Mouse (Mus musculus): ENCODE data around the gene Chst2. TPM values are rescaled to one million over a fixed set of nuclear protein-coding genes. Genes with fewer than 3 reads are reported as not detected.

The Chst2 gene
- polyA plus RNA-seq, 1 experiment from 2014 or later = 9.8 TPM

DNA sequence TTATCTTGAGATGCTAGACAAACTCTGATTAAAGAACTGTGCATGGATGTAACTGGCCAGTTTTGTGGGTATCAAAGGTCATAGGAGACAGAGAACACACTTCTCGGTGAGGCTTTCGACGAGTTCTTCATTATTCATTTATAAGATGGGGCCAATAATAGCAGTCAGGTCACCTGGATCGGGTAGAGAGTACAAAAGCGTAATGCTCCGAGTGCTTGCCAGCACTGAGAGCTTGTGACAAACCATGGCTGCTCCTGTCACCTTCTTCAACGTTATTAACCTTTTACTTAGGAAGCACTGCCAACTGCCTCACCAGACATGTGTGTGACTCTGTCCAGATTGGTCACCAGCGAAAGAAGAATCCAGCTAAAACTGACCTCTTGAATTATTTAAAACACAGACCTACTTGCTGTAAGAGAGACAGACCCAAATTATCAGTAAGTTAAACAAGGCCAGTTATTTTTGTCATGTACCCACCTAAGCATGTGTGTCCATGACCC, 18.6 kb downstream of the Chst2 start:
- no peak overlapping the region for H3K27ac ChIP-seq (ENCODE audit: low read depth, low read length)
- no peaks in the 10 kb centered on the region for H3K9me3 ChIP-seq (ENCODE audit: control insufficient read depth, low read length)
- no peak overlapping the region for H3K4me3 ChIP-seq (ENCODE audit: low read length)
- ATAC-seq (ENCODE audit: low FRiP score, low TSS enrichment) = no peak
- no peaks in the 10 kb centered on the region for H3K36me3 ChIP-seq (ENCODE audit: control insufficient read depth, insufficient read depth, low read length)
- H3K27me3 ChIP-seq (ENCODE audit: control insufficient read depth, insufficient read depth, low read length) = no peaks in the 10 kb centered on the region
- H3K9ac ChIP-seq (ENCODE audit: low read depth, low read length) = no peak overlapping the region
- WGBS = 85% methylated on average over 8 of the region's 8 CpGs
- H3K4me1 ChIP-seq (ENCODE audit: control insufficient read depth, insufficient read depth, low read length) = no peaks in the 10 kb centered on the region
- no peak overlapping the region for H3K4me2 ChIP-seq (replicated peaks; ENCODE audit: low read depth, low read length)

DNA sequence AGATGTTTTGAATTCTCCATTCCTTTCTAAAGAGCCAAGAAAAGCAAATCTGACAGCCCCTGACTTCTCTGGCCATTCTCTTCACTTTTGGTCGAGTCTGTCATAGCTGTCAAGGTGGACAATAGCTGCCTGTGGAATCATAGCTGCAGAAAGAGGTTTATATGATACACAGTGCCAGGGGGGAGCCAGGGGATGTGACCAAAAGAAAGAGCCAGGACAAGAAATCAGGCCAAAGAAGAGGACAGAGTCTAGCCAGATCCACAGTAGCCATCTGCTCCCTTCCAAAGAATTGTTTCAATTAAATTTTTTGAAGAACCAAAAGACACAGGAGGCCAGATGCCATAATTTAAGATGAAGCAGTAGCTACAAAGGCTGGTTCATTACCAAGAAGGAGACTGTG, 30.6 kb downstream of the Chst2 start:
- no peak for ATAC-seq (ENCODE audit: low FRiP score, low TSS enrichment)
- Histone ChIP-seq H3K9me3 (ENCODE audit: control insufficient read depth, low read length) (no peaks in the 10 kb centered on the region), H3K4me2 (replicated peaks; ENCODE audit: low read depth, low read length) (no peak overlapping the region), H3K9ac (ENCODE audit: low read depth, low read length) (no peak overlapping the region), H3K4me1 (ENCODE audit: control insufficient read depth, insufficient read depth, low read length) (no peaks in the 10 kb centered on the region), H3K27ac (ENCODE audit: low read depth, low read length) (no peak overlapping the region), H3K27me3 (ENCODE audit: control insufficient read depth, insufficient read depth, low read length) (no peaks in the 10 kb centered on the region), H3K4me3 (ENCODE audit: low read length) (no peak overlapping the region), H3K36me3 (ENCODE audit: control insufficient read depth, insufficient read depth, low read length) (no peaks in the 10 kb centered on the region)
- 71% methylated on average over 1 of the region's 1 CpGs for WGBS

DNA sequence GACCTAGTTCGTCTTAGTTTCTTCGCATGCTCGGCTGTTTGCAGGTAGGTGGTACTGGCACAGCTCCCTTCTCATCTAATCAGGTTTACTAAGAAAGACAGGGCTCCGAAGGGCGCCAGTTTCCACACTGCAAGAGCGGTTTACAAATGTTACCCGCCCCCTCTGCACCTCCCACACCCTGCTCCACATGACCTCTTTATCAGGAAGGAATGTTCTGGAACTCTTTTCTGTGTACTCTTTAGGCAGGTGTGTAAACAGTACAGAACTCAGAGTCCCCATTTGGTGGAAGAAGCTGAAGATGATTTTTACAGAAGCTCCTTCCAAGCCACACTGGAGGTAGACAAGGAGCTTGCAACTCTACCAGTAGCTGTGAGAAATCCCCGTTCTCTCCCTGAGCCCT, 31.2 kb downstream of the Chst2 start:
- 70% methylated on average over 8 of the region's 8 CpGs for WGBS
- no peak for ATAC-seq (ENCODE audit: low FRiP score, low TSS enrichment)
- Histone ChIP-seq H3K4me3 (ENCODE audit: low read length) (no peak overlapping the region), H3K4me1 (ENCODE audit: control insufficient read depth, insufficient read depth, low read length) (no peaks in the 10 kb centered on the region), H3K9ac (ENCODE audit: low read depth, low read length) (no peak overlapping the region), H3K36me3 (ENCODE audit: control insufficient read depth, insufficient read depth, low read length) (no peaks in the 10 kb centered on the region), H3K4me2 (replicated peaks; ENCODE audit: low read depth, low read length) (no peak overlapping the region), H3K27ac (ENCODE audit: low read depth, low read length) (no peak overlapping the region), H3K9me3 (ENCODE audit: control insufficient read depth, low read length) (no peaks in the 10 kb centered on the region), H3K27me3 (ENCODE audit: control insufficient read depth, insufficient read depth, low read length) (no peaks in the 10 kb centered on the region)

DNA sequence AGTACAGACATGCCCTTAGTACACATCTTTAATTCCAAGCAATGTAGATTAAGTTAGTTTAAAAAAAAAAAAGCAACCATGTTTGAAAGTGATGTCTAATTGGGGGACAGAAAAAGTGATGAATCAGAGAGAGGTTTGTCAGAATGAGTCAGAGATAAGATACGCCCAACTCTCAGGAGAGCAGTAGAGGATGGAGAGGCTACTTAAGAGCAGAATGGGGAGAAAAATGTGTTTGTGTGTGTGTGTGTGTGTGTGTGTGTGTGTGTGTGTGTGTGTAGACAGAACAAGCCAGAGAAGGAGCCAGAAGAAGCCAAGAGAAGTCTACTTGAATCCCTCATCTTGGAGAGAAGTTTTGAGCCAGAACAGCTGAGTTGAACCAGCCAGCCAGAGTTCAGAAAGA, 32.8 kb downstream of the Chst2 start:
- Histone ChIP-seq H3K9ac (ENCODE audit: low read depth, low read length) (no peak overlapping the region), H3K27ac (ENCODE audit: low read depth, low read length) (no peak overlapping the region), H3K4me2 (replicated peaks; ENCODE audit: low read depth, low read length) (no peak overlapping the region), H3K4me1 (ENCODE audit: control insufficient read depth, insufficient read depth, low read length) (no peaks in the 10 kb centered on the region), H3K4me3 (ENCODE audit: low read length) (no peak overlapping the region), H3K27me3 (ENCODE audit: control insufficient read depth, insufficient read depth, low read length) (no peaks in the 10 kb centered on the region), H3K9me3 (ENCODE audit: control insufficient read depth, low read length) (no peaks in the 10 kb centered on the region), H3K36me3 (ENCODE audit: control insufficient read depth, insufficient read depth, low read length) (no peaks in the 10 kb centered on the region)
- 86% methylated on average over 1 of the region's 1 CpGs for WGBS
- ATAC-seq (ENCODE audit: low FRiP score, low TSS enrichment) = no peak

DNA sequence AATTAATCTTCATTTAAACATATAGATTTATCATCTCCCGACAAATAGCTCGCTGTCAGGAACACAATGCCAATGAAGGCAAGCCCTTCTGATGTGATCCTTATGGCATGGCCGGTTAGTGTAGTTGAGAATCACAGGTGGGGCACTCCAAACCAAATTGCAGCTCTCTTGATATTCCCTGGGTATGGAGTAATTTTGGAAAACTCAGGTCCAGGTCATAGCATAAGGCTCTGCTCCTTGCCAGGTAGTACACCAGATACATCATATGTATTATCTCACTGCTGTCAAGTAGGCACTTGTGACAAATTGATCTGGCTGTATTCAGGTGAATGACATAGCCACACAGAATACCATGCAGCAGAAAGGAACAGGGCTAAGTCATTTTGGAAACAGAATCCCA, 40.6 kb downstream of the Chst2 start:
- H3K4me2 ChIP-seq (replicated peaks; ENCODE audit: low read depth, low read length) = no peak overlapping the region
- no peak for ATAC-seq (ENCODE audit: low FRiP score, low TSS enrichment)
- H3K4me3 ChIP-seq (ENCODE audit: low read length) = no peak overlapping the region
- no peaks in the 10 kb centered on the region for H3K9me3 ChIP-seq (ENCODE audit: control insufficient read depth, low read length)
- H3K36me3 ChIP-seq (ENCODE audit: control insufficient read depth, insufficient read depth, low read length) = no peaks in the 10 kb centered on the region
- no peak overlapping the region for H3K9ac ChIP-seq (ENCODE audit: low read depth, low read length)
- H3K27me3 ChIP-seq (ENCODE audit: control insufficient read depth, insufficient read depth, low read length) = no peaks in the 10 kb centered on the region
- WGBS = 91% methylated on average over 3 of the region's 3 CpGs
- H3K27ac ChIP-seq (ENCODE audit: low read depth, low read length) = no peak overlapping the region
- H3K4me1 ChIP-seq (ENCODE audit: control insufficient read depth, insufficient read depth, low read length) = no peaks in the 10 kb centered on the region

DNA sequence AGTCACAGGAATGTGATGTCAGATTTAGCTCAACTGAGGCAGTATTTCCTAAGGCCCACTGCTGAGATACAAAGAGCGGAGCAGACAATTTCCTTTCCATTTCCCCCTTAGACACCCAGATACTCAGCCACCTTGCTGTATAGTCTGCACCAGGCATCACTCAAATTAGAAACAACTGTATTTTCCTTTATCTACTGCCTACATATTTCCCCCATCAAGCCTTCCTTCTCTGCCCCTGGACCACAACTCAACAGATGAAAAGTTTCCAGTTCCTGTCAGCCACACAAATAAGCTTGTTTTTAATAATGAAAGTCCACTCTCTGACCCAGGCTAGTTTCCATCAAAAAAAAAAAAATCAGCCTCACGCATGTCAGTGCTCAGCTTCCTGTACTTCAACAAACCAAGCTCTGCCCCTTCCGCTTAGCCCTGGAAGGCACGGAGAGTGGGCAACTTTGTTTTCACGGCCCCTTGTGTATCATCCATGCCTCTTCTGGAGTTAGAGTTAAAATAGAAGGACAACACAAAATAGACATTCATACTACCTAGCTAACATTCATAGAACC, 52.6 kb downstream of the Chst2 start:
- no peaks in the 10 kb centered on the region for H3K36me3 ChIP-seq (ENCODE audit: control insufficient read depth, insufficient read depth, low read length)
- H3K9ac ChIP-seq (ENCODE audit: low read depth, low read length) = no peak overlapping the region
- H3K27ac ChIP-seq (ENCODE audit: low read depth, low read length) = no peak overlapping the region
- ATAC-seq (ENCODE audit: low FRiP score, low TSS enrichment) = no peak
- H3K4me2 ChIP-seq (replicated peaks; ENCODE audit: low read depth, low read length) = no peak overlapping the region
- H3K9me3 ChIP-seq (ENCODE audit: control insufficient read depth, low read length) = no peaks in the 10 kb centered on the region
- H3K27me3 ChIP-seq (ENCODE audit: control insufficient read depth, insufficient read depth, low read length) = no peaks in the 10 kb centered on the region
- H3K4me1 ChIP-seq (ENCODE audit: control insufficient read depth, insufficient read depth, low read length) = no peaks in the 10 kb centered on the region
- H3K4me3 ChIP-seq (ENCODE audit: low read length) = no peak overlapping the region
- 77% methylated on average over 5 of the region's 5 CpGs for WGBS

DNA sequence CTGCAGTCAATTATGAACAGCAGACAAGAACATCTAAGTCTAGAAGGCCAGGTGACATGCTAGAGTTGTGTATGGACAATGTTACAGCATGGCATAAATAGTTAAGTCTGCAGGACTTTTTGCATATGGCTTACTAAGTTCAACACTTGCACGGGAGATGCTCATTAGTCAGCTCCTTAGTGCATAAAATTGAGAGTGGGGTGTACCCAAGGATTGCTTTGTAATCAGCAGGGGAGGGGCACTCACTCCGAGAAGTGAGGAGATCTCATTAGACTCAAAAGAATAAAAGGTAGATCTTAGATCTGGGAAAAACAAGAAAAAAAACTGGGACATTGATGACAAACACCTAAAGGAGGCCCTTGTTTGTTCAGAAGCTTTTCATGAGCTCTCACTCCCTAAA, 54.6 kb downstream of the Chst2 start:
- H3K9ac ChIP-seq (ENCODE audit: low read depth, low read length) = no peak overlapping the region
- H3K4me3 ChIP-seq (ENCODE audit: low read length) = no peak overlapping the region
- WGBS = 49% methylated on average over 2 of the region's 2 CpGs
- no peak overlapping the region for H3K27ac ChIP-seq (ENCODE audit: low read depth, low read length)
- no peak for ATAC-seq (ENCODE audit: low FRiP score, low TSS enrichment)
- no peaks in the 10 kb centered on the region for H3K9me3 ChIP-seq (ENCODE audit: control insufficient read depth, low read length)
- H3K27me3 ChIP-seq (ENCODE audit: control insufficient read depth, insufficient read depth, low read length) = no peaks in the 10 kb centered on the region
- H3K36me3 ChIP-seq (ENCODE audit: control insufficient read depth, insufficient read depth, low read length) = no peaks in the 10 kb centered on the region
- no peaks in the 10 kb centered on the region for H3K4me1 ChIP-seq (ENCODE audit: control insufficient read depth, insufficient read depth, low read length)
- no peak overlapping the region for H3K4me2 ChIP-seq (replicated peaks; ENCODE audit: low read depth, low read length)

DNA sequence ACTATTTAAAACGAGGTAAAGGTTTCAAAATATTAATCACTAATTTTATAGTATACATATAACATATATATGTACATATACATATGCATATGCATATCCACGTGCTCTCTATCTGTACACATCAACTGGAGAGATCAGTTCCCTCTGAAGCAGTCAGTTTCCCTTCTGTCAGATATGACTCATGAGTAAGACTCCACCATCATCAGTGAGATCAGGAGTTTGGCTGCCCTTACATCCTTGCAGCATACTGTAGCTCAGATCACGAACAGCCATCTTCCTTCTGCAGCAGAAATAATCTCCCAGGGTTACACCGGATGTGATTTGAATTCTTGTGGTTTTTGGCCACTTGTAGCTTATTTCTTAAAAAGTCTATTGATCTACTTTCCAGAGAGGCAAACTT, 56.0 kb downstream of the Chst2 start:
- 80% methylated on average over 4 of the region's 4 CpGs for WGBS

More for the DNA sequence above, 56.0 kb downstream of the Chst2 start:
- no peak for ATAC-seq (ENCODE audit: low FRiP score, low TSS enrichment)
- Histone ChIP-seq H3K27me3 (ENCODE audit: control insufficient read depth, insufficient read depth, low read length) (no peaks in the 10 kb centered on the region), H3K9ac (ENCODE audit: low read depth, low read length) (no peak overlapping the region), H3K36me3 (ENCODE audit: control insufficient read depth, insufficient read depth, low read length) (no peaks in the 10 kb centered on the region), H3K4me1 (ENCODE audit: control insufficient read depth, insufficient read depth, low read length) (no peaks in the 10 kb centered on the region), H3K9me3 (ENCODE audit: control insufficient read depth, low read length) (no peaks in the 10 kb centered on the region), H3K4me2 (replicated peaks; ENCODE audit: low read depth, low read length) (no peak overlapping the region), H3K27ac (ENCODE audit: low read depth, low read length) (no peak overlapping the region), H3K4me3 (ENCODE audit: low read length) (no peak overlapping the region)

Data from kidney, embryonic 14.5 days (tissue).